Mouse (Mus musculus) erythroblast, embryonic 14.5 days (primary cell): ENCODE measurements around the gene Med22. TPM values are rescaled to one million over a fixed set of nuclear protein-coding genes. Genes with fewer than 3 reads are reported as not detected.
"Not testable (repeated sequence)": the region's sequence is repeated elsewhere in the genome, so short reads cannot be mapped to it uniquely, and the experiment has no call there.

Source experiments
- H3K27me3 ChIP-seq: 2 replicates; pipeline ENCODE4 v1.6.1; 2012; ENCODE audit warnings: inconsistent platforms; ENCODE audit not compliant: control insufficient read depth
- H3K36me3 ChIP-seq: 2 replicates; pipeline ENCODE4 v1.6.1; 2012; ENCODE audit warnings: mild to moderate bottlenecking, inconsistent platforms; ENCODE audit not compliant: control insufficient read depth
- H3K4me1 ChIP-seq: 2 replicates; pipeline ENCODE4 v1.6.1; 2012; ENCODE audit warnings: inconsistent platforms; ENCODE audit not compliant: control insufficient read depth
- H3K4me3 ChIP-seq: replicated peaks from 2 replicates; pipeline ENCODE3; 2012; ENCODE audit warnings: moderate library complexity, mild to moderate bottlenecking, inconsistent platforms
- H3K9me3 ChIP-seq: 2 replicates; pipeline ENCODE4 v1.6.1; 2012; ENCODE audit warnings: low read length, inconsistent platforms, mixed read lengths; ENCODE audit not compliant: control insufficient read depth
- GATA1 ChIP-seq: IDR thresholded peaks from 2 replicates; pipeline ENCODE4 v1.6.1; 2012; ENCODE audit warnings: low read length, inconsistent platforms, mixed read lengths
- TAL1 ChIP-seq: IDR thresholded peaks from 3 replicates; pipeline ENCODE4 v1.6.1; 2012; ENCODE audit warnings: low read length, inconsistent platforms, mixed read lengths
- polyA plus RNA-seq: library from polyadenylated mRNA; stranded (reverse); fragments of >175 nt; gene quantifications from 2 replicates; pipeline ENCODE4 v1.2.3, GENCODE M21; 2012

Gene Med22
- polyA plus RNA-seq, 1 experiment, result 2.6 TPM

DNA sequence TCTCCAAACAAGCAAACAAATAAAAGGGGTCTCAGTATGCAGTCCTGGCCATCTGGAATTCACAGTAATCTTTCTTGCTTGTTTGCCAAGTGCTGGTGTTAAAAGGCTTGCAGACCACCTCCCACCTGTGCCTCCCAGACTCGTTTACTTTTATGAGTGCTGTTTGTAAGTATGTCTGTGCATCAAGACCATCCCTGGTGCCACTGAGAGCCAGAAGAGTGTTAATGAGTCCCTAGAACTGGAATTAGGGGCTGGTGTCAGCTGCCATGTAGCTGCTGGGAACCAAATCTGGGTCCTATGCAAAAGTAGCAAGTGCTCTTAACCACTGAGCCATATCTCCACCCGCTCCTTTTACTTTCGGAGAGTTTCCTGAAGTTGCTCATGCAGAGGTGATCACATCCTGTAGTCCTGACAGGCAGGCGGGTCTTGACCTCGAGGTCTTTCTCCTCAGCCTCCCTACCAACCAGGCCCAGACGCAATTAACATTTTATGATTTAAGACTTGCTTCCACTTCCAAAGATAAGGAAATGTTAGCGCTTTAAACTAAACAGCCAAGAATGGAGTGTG lies 8.6 kb downstream of the Med22 start:
- Histone ChIP-seq H3K27me3 (no peaks in the 10 kb centered on the region), H3K4me3 (peak overlapping the region; percentile 92), H3K36me3 (peaks cover 72% of the 10 kb centered on the region), H3K9me3 (no peaks in the 10 kb centered on the region), H3K4me1 (peaks cover 47% of the 10 kb centered on the region)
- TF ChIP-seq GATA1, result no peak
- TF ChIP-seq TAL1, result no peak

DNA sequence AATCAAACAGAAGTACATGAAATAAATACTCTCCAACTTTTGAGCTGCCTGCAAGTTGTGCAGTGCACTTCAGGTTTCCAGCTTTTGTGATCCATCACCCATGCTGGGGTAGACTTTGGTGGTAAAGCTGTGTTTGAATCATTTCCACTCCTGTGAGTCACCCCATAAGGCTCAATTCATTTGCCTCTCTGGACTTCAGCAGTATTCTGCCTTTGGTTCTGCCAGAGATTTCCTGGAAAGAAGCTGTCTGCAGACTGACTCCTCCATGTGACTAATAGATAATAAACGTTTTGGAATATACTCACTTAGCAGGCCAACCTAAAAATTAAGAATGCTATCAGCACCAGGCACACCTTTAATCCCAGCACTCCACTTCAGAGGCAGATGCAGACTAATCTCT lies 9.7 kb downstream of the Med22 start:
- no peak for TF ChIP-seq GATA1
- no peak for TF ChIP-seq TAL1
- Histone ChIP-seq H3K36me3 (peaks cover 69% of the 10 kb centered on the region), H3K9me3 (no peaks in the 10 kb centered on the region), H3K4me1 (peaks cover 43% of the 10 kb centered on the region), H3K4me3 (no peak overlapping the region), H3K27me3 (no peaks in the 10 kb centered on the region)

DNA sequence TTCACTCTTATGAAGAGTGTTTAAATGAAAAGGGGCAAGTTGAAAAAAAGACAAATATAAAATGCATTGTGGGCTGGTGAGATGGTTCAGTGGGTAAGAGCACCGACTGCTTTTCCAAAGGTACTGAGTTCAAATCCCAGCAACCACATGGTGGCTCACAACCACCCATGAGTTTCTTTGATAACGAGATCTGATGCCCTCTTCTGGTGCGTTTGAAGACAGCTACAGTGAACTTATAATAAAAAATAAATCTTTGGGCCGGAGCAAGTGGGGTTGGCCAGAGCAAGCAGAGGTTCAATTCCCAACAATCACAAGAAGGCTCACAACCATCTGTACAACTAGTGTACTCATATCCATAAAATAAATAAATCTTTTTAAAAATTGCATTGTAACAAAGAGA lies 14.6 kb downstream of the Med22 start:
- TF ChIP-seq TAL1 (no peak), GATA1 (no peak)
- Histone ChIP-seq H3K27me3 (no peaks in the 10 kb centered on the region), H3K4me1 (peaks cover 6% of the 10 kb centered on the region), H3K9me3 (no peaks in the 10 kb centered on the region), H3K36me3 (peaks cover 91% of the 10 kb centered on the region), H3K4me3 (no peak overlapping the region)

DNA sequence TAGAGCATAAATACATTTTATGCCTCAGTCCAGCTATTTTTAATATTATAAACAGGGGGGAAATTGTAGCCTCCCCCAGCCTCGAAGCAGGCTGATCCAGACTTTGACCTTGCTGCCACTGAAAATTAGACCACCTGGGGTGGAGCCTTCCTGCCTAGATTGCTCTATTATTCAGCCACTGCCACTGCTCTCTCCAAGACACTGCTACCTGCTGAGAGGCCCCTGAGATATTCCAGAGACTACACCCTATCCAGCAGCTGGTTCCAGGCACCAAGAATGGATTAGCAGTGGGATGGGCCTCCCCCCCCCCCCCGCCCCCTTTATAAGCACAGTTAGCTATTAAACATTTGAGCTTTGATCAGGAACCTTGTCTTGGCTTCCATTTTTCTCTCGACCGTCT lies 24.3 kb downstream of the Med22 start:
- not testable (repeated sequence) for H3K9me3 ChIP-seq, H3K4me3 ChIP-seq, H3K4me1 ChIP-seq, H3K27me3 ChIP-seq
- peaks cover 24% of the 10 kb centered on the region for H3K36me3 ChIP-seq

DNA sequence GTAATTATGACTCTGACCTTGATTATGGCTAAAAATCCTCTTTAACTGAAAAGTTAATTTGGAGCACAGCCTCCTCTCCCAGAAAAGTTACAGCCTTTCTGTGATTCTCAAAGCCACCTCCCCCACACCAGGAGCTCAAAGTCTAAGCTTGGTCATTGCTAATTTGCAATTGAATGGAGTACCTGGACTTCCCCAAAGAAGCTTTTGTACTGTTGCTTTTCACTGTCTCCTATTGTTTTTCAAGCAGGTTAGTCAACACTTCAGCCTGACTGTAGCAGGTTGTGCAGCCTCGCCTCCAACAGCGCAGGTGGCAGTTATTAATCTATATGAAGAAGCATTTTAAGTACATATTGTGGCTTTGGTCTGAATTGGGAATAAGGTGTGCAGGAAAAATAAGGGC lies 24.9 kb downstream of the Med22 start:
- H3K4me3 ChIP-seq, H3K9me3 ChIP-seq, H3K4me1 ChIP-seq, H3K27me3 ChIP-seq: not testable (repeated sequence)
- peaks cover 18% of the 10 kb centered on the region for H3K36me3 ChIP-seq

DNA sequence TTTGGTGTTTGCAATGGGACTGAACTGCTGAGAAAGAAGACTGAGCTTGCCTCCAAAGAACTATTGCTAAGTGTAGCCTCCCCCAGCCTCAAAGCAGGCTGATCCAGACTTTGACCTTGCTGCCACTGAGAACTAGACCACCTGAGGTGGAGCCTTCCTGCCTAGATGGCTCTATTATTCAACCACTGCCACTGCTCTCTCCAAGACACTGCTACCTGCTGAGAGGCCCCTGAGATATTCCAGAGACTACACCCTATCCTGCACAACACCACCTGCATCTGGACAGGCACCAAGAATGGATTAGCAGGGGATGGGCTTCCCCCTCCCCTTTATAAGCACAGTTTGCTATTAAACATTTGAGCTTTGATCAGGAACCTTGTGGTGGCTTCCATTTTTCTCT lies 31.9 kb downstream of the Med22 start:
- Histone ChIP-seq H3K4me3 (no peak overlapping the region), H3K27me3 (no peaks in the 10 kb centered on the region), H3K36me3 (no peaks in the 10 kb centered on the region), H3K4me1 (no peaks in the 10 kb centered on the region), H3K9me3 (peaks cover 4% of the 10 kb centered on the region)
- TF ChIP-seq TAL1, result no peak
- no peak for TF ChIP-seq GATA1

DNA sequence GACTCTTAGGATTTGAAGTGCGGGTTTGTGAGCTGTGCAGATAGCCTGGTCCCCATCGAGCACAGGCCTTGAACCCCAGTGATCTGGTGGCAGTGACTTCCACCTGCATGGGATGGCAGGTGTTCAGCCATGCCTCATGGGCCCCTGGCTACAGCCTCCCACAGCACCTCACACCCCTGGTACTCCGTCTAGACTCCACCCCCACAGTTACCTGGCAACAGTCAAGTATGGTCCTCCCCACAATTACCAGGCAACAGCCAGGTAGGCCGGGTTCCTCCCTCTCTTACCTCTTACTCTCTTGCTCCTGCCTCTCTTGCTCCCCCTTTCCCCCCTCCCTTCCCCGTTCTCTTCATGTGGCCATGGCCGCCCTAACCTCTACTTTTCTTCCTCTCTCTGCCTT lies 39.8 kb downstream of the Med22 start:
- Histone ChIP-seq H3K27me3 (0 out of 2 replicates have a peak, but pooled peaks cover 4% of the 10 kb centered on the region), H3K4me3 (no peak overlapping the region), H3K4me1 (no peaks in the 10 kb centered on the region), H3K9me3 (no peaks in the 10 kb centered on the region), H3K36me3 (no peaks in the 10 kb centered on the region)
- TF ChIP-seq TAL1 (no peak), GATA1 (no peak)

DNA sequence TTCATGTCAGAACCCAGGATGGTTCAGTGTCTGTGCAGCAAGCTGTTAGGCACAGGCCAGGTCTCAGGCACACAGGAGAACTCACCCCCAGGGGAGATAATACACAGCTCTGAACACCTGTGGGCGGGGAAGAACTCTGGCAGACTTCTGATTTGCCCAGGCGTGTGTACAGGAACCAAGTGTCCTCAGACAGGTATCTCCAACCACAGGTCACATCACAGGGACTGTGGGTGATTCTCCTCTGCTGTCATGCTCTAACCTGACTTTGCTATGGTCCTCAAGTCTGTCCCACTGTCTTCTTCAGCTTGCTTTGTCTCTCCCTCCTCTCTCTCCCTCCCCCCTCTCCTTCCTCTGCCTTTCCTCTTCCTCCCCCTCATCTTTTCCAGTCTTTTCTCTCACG lies 45.6 kb downstream of the Med22 start, which contains the start of gene Abo:
TSS of gene Abo (minus strand) at position 101 of the 400 bp plus-strand sequence.
- H3K4me1 ChIP-seq, result no peaks in the 10 kb centered on the region
- TF ChIP-seq GATA1, result no peak
- TF ChIP-seq TAL1, result no peak
- H3K4me3 ChIP-seq, result no peak within 1 kb of the TSS
- 0 out of 2 replicates have a peak, but pooled peaks cover 4% of the 10 kb centered on the region for H3K27me3 ChIP-seq
- H3K9me3 ChIP-seq, result no peaks in the 10 kb centered on the region
- H3K36me3 ChIP-seq, result no peaks in the 10 kb centered on the region

DNA sequence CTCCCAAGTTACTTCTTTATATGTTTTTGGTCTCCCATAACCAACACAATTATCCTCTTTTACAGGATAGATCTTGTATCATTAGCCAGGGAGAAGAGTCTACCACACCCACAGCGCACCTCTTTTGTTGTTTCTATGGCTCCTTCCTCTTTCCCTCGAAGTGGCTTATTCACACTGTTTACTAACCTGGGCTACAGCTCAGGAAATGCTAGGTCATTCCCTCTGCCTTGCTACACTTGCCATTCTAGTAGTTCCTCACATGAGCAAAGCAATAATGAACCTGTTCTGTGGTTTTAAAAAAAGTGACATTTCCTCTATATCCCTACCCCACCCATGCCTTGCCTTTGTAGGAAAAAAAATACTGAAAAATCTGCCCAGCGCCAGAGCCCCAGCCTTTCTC lies 47.6 kb downstream of the Med22 start:
- no peak for TF ChIP-seq GATA1
- no peak for TF ChIP-seq TAL1
- Histone ChIP-seq H3K36me3 (no peaks in the 10 kb centered on the region), H3K4me3 (no peak overlapping the region), H3K4me1 (no peaks in the 10 kb centered on the region), H3K9me3 (no peaks in the 10 kb centered on the region), H3K27me3 (no peaks in the 10 kb centered on the region)

Other genes starting within 250 kb of the Med22 start
- gene Lcn4, start 239.4 kb downstream of the Med22 start, polyA plus RNA-seq, result not detected in 2 replicates
- gene Abo, start 45.7 kb downstream of the Med22 start, polyA plus RNA-seq, result not detected in 2 replicates
- gene Surf6, start 7.8 kb downstream of the Med22 start, polyA plus RNA-seq, result 0.85 and 0.93 TPM in 2 replicates
- gene Rpl7a, start 87 bp upstream of the Med22 start, polyA plus RNA-seq, result 616 and 622 TPM in 2 replicates
- gene Surf2, start 5.7 kb upstream of the Med22 start, polyA plus RNA-seq, result 0.29 and 0.31 TPM in 2 replicates
- gene Surf1, start 5.9 kb upstream of the Med22 start, polyA plus RNA-seq, result 1.7 and 2.3 TPM in 2 replicates
- gene Surf4, start 23.3 kb upstream of the Med22 start, polyA plus RNA-seq, result 2.2 and 2.4 TPM in 2 replicates
- gene Stkld1, start 23.4 kb upstream of the Med22 start, polyA plus RNA-seq, result 0.02 TPM in 1 of 2 replicates, not detected in the other
- gene Rexo4, start 53.7 kb upstream of the Med22 start, polyA plus RNA-seq, result 2.7 and 5.7 TPM in 2 replicates
- gene Adamts13, start 62.7 kb upstream of the Med22 start, polyA plus RNA-seq, result not detected in 2 replicates
- gene Cacfd1, start 99.2 kb upstream of the Med22 start, polyA plus RNA-seq, result 0.16 and 0.25 TPM in 2 replicates
- gene Slc2a6, start 117.3 kb upstream of the Med22 start, polyA plus RNA-seq, result 0.02 and 0.10 TPM in 2 replicates
- not detected in 2 replicates for gene Mymk, start 161.5 kb upstream of the Med22 start, polyA plus RNA-seq
- gene Adamtsl2, start 168.7 kb upstream of the Med22 start, polyA plus RNA-seq, result not detected in 2 replicates
- gene Fam163b, start 231.8 kb upstream of the Med22 start, polyA plus RNA-seq, result not detected in 2 replicates